Mouse (Mus musculus) hindbrain, embryonic 11.5 days (tissue): ENCODE data around the gene Mylk. TPM values are rescaled to one million over a fixed set of nuclear protein-coding genes. Genes with fewer than 3 reads are reported as not detected.

Experiments
- ATAC-seq: fragments of 200-750 bp; cut with Nextera tagmentation; 2 replicates; pipeline ENCODE4 v1.8.0; 2017; ENCODE audit warnings: mild to moderate bottlenecking, moderate TSS enrichment, moderate library complexity; ENCODE audit not compliant: low FRiP score
- DNase-seq: peaks from one replicate; pipeline ENCODE4 v3.0.0-alpha.2; 2015; ENCODE audit warnings: low spot score
- H3K27ac ChIP-seq: fragments of 300-500 bp; sonication (generic); 2 replicates; pipeline ENCODE4 v1.5.1; 2014; ENCODE audit warnings: mild to moderate bottlenecking, low read depth, low read length
- H3K27me3 ChIP-seq: fragments of 300-500 bp; sonication (generic); 2 replicates; pipeline ENCODE4 v1.6.1; 2014; ENCODE audit warnings: mild to moderate bottlenecking, low read length, moderate library complexity, mixed read lengths; ENCODE audit not compliant: control insufficient read depth, insufficient read depth
- H3K36me3 ChIP-seq: fragments of 300-500 bp; sonication (generic); 2 replicates; pipeline ENCODE4 v1.6.1; 2014; ENCODE audit warnings: mild to moderate bottlenecking, low read length, moderate library complexity, mixed read lengths; ENCODE audit not compliant: control insufficient read depth, insufficient read depth
- H3K4me1 ChIP-seq: fragments of 300-500 bp; sonication (generic); replicated peaks from 2 replicates; pipeline ENCODE4 v1.6.1; 2014; ENCODE audit warnings: low read length, mixed read lengths; ENCODE audit not compliant: control insufficient read depth, insufficient read depth
- H3K4me2 ChIP-seq: fragments of 300-500 bp; sonication (generic); replicated peaks from 2 replicates; pipeline ENCODE4 v1.6.1; 2014; ENCODE audit warnings: mild to moderate bottlenecking, low read depth, low read length
- H3K4me3 ChIP-seq: fragments of 300-500 bp; sonication (generic); 2 replicates; pipeline ENCODE4 v1.5.1; 2014; ENCODE audit warnings: low read depth, low read length
- H3K9ac ChIP-seq: fragments of 300-500 bp; sonication (generic); 2 replicates; pipeline ENCODE4 v1.6.1; 2014; ENCODE audit warnings: low read depth, low read length
- H3K9me3 ChIP-seq: fragments of 300-500 bp; sonication (generic); 2 replicates; pipeline ENCODE4 v1.6.1; 2016; ENCODE audit warnings: low read length; ENCODE audit not compliant: control insufficient read depth
- WGBS: fragments of 180-500 bp; shearing (Covaris S2); extraction: QIAGEN DNeasy Blood & Tissue Kit; methylation state at CpG from one replicate; pipeline ENCODE4 v1.1.7; 2014; 5-methylcytosine and 5-hydroxymethylcytosine counted together
- polyA plus RNA-seq: library from polyadenylated mRNA; unstranded; fragments of >200 nt; fragmentation: Nextera tagmentation; extraction: Ambion mirVana; gene quantifications from 2 replicates; pipeline ENCODE4 v1.2.1, GENCODE M21; 2014

The Mylk gene
- polyA plus RNA-seq, 1 experiment from 2014 or later = 4.5 TPM

GRCm38 (mm10) chr16:34959261-34959660 lies 214.3 kb downstream of the Mylk start:
- Histone ChIP-seq H3K9ac (no peak overlapping the region), H3K27ac (no peak overlapping the region)
- WGBS = 87% methylated on average over 5 of the region's 5 CpGs

DNA sequence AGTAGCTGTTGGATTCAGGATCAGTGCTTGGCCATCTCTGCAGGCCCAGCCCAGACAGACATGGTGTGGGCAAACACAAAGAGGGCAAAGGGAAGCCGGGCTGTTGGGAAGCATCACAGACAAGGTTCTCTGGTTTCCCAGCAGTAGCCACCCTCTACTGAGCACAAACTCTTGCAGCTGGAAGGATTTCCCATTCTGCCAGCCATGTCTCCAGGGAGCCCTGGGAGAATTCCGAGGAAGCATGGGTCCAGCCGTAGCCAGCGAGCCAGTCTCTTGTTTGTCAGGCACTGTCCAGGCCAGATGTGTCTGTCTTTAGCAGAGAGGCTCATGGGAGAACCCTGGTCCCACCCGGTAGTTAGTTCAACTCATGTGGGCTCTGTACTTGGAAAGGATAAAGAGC lies 215.2 kb downstream of the Mylk start:
- no peak overlapping the region for H3K27ac ChIP-seq

More at GRCm38 (mm10) chr16:34959261-34959660, 214.3 kb downstream of the Mylk start:
- H3K4me1 ChIP-seq = no peaks in the 10 kb centered on the region; the same call in 1 of the 2 replicates
- H3K27me3 ChIP-seq = no peaks in the 10 kb centered on the region
- no peak for ATAC-seq
- no peak overlapping the region for H3K4me3 ChIP-seq
- no peak overlapping the region for H3K4me2 ChIP-seq
- DNase-seq = no peak
- no peaks in the 10 kb centered on the region for H3K36me3 ChIP-seq
- H3K9me3 ChIP-seq = no peaks in the 10 kb centered on the region

GRCm38 (mm10) chr16:34960866-34961582 lies 216.0 kb downstream of the Mylk start:
- Histone ChIP-seq H3K4me3 (no peak overlapping the region), H3K4me1 (no peaks in the 10 kb centered on the region; the same call in 1 of the 2 replicates), H3K27me3 (no peaks in the 10 kb centered on the region), H3K9ac (no peak overlapping the region), H3K36me3 (no peaks in the 10 kb centered on the region), H3K4me2 (no peak overlapping the region), H3K27ac (no peak overlapping the region; the same call in 1 of the 2 replicates), H3K9me3 (no peaks in the 10 kb centered on the region)
- ATAC-seq = no peak
- no peak for DNase-seq
- WGBS = 57% methylated on average over 9 of the region's 9 CpGs

More for the DNA sequence above, 215.2 kb downstream of the Mylk start:
- Histone ChIP-seq H3K4me3 (no peak overlapping the region), H3K9ac (no peak overlapping the region), H3K4me2 (no peak overlapping the region), H3K4me1 (no peaks in the 10 kb centered on the region; the same call in 1 of the 2 replicates), H3K36me3 (no peaks in the 10 kb centered on the region), H3K9me3 (no peaks in the 10 kb centered on the region), H3K27me3 (no peaks in the 10 kb centered on the region)
- 79% methylated on average over 5 of the region's 5 CpGs for WGBS
- no peak for ATAC-seq
- DNase-seq = no peak

DNA sequence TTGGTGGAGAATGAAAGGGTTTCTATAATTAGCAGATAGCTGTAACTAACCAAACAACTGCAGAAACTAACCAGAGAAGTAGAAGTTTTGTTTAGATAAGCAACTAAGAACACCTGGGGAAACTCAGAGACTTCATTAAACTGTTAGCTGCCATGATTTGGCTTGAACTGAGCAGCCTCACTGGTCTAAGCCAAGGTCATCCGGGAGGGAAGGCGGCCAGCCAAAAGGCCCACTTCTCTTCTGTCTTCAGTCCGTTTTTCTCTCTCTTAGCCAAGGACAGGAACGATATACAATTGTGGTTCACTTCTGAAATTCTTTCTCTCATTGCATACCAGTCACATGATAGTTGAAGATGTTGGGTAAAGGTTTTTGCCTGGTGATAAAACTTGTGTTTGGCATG lies 217.3 kb downstream of the Mylk start:
- H3K9me3 ChIP-seq = no peaks in the 10 kb centered on the region
- ATAC-seq (no peak), DNase-seq (no peak)
- H3K36me3 ChIP-seq = no peaks in the 10 kb centered on the region
- no peaks in the 10 kb centered on the region; the same call in 1 of the 2 replicates for H3K4me1 ChIP-seq
- H3K27ac ChIP-seq = no peak overlapping the region
- no peak overlapping the region for H3K4me3 ChIP-seq
- no peak overlapping the region for H3K9ac ChIP-seq
- H3K4me2 ChIP-seq = no peak overlapping the region
- H3K27me3 ChIP-seq = no peaks in the 10 kb centered on the region
- 94% methylated on average over 4 of the region's 4 CpGs for WGBS

GRCm38 (mm10) chr16:34963008-34963407 lies 218.0 kb downstream of the Mylk start:
- Histone ChIP-seq H3K9me3 (no peaks in the 10 kb centered on the region), H3K4me3 (no peak overlapping the region), H3K27ac (no peak overlapping the region), H3K4me2 (no peak overlapping the region), H3K4me1 (no peaks in the 10 kb centered on the region; the same call in 1 of the 2 replicates), H3K36me3 (no peaks in the 10 kb centered on the region), H3K27me3 (no peaks in the 10 kb centered on the region), H3K9ac (no peak overlapping the region)
- no peak for DNase-seq
- ATAC-seq = no peak
- WGBS = 69% methylated on average over 4 of the region's 4 CpGs

GRCm38 (mm10) chr16:34966620-34967081 lies 221.6 kb downstream of the Mylk start:
- H3K4me1 ChIP-seq = no peaks in the 10 kb centered on the region
- no peak overlapping the region for H3K27ac ChIP-seq
- ATAC-seq = no peak
- no peaks in the 10 kb centered on the region for H3K9me3 ChIP-seq
- DNase-seq = no peak
- no peak overlapping the region for H3K4me2 ChIP-seq
- no peaks in the 10 kb centered on the region for H3K36me3 ChIP-seq
- WGBS = 63% methylated on average over 5 of the region's 5 CpGs
- H3K4me3 ChIP-seq = no peak overlapping the region
- H3K9ac ChIP-seq = no peak overlapping the region
- H3K27me3 ChIP-seq = no peaks in the 10 kb centered on the region

DNA sequence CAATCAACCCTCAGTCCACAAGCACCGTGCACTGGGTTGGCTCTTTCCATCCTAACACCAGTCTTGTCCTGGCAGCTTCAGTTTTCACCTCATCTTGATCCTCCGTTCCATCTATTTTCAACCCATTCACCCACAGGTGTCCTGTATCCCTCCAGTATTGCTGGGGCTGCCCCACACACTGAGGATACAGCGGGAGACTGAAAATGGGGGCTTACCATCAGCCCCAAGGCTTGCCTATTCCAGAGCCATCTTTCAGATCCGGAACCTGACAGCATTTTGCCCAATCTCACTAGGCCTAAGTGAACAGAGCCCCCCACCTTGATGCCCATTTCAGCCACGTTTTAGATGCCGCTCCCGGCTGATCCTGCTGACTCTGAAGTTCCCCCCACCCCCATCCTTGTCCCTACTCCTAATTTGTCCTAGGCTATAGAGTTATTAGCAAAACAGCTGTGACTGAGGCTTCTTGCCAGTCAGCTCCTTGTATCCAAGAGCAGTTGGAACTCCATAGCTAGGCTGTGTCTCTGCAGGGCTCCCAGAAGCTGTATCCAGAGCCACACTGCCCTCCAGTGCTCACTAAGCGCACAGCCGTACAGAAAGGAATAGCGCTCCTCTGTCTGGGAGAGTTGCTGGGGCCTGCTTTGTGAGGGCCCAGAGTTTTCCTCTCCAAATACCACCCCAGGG lies 222.2 kb downstream of the Mylk start:
- no peaks in the 10 kb centered on the region for H3K9me3 ChIP-seq

DNA sequence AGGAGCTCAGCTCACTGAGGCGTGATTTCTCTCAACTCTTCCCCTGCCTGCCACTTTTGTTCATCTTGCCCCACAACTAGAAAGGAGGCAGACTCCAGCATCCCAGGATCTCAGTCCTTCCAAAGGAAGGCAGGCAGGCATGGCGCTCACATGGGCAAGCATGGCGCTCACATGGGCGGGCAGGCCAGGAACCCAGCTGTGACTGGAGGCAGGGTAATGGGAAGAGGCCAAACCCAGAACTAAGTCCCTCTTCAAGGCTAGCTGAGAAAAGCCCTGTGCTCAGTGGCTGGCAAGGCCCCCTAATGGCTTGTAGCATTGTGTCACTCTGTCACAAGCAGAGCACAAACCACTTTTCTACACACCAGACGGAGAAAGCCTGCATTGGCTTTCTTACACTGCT lies 223.2 kb downstream of the Mylk start:
- no peak overlapping the region for H3K4me3 ChIP-seq
- no peaks in the 10 kb centered on the region for H3K36me3 ChIP-seq
- no peaks in the 10 kb centered on the region for H3K9me3 ChIP-seq
- no peaks in the 10 kb centered on the region for H3K4me1 ChIP-seq
- no peak overlapping the region for H3K9ac ChIP-seq
- WGBS = 77% methylated on average over 5 of the region's 5 CpGs
- no peak overlapping the region for H3K4me2 ChIP-seq
- H3K27me3 ChIP-seq = no peaks in the 10 kb centered on the region
- H3K27ac ChIP-seq = no peak overlapping the region
- DNase-seq (no peak), ATAC-seq (no peak)

More for the DNA sequence above, 222.2 kb downstream of the Mylk start:
- H3K27ac ChIP-seq = no peak overlapping the region
- no peak overlapping the region for H3K9ac ChIP-seq
- DNase-seq (peak; percentile 77), ATAC-seq (peak; percentile 73; the same call in 1 of the 2 replicates)
- no peaks in the 10 kb centered on the region for H3K36me3 ChIP-seq
- H3K27me3 ChIP-seq = no peaks in the 10 kb centered on the region
- no peaks in the 10 kb centered on the region for H3K4me1 ChIP-seq
- H3K4me3 ChIP-seq = no peak overlapping the region
- H3K4me2 ChIP-seq = no peak overlapping the region
- 58% methylated on average over 10 of the region's 10 CpGs for WGBS
